Mouse (Mus musculus): ENCODE measurements at regions not wholly inside any gene's neighbourhood (a gene's known extent, or its start where the extent isn't known, plus 50 kb on each side); places are given as distances from the start of the nearest gene placed in this dataset.

DNA sequence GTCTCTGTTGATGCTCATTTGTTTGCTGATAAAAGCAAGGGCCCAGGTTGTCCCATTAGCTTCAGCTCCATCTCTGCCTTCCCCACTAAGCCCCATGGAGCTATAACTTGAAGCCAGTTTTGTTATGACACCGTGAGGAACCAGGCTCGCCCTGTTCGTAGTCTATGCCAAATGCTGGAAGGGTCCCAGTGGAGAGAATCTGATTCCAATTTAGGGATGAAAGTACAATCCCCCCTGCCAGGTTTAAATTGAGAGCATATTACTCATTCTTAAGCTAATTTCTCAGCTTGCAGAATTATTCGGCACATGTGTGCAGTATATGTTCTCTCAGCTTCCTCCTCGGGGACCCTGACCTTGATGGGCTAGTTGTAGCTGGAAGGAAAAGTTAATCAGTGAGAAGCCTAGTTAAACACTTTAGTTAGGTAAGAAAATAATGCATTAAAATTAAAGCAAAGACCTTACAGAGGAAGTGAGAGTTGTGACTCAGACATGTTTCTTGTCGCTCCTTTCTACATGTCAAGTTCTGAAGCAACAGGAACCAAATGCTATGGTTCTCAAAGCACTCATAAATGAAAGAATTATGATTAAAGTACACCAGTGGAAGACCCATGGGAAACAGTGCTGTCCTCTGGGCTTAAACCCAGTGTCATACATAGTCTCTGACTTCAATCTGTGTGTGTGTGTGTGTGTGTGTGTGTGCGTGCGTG, 295.2 kb downstream of the Rnd3 start:
- H3K4me3 ChIP-seq = no peak overlapping the region
- H3K4me2 ChIP-seq = no peak overlapping the region
- no peak overlapping the region for H3K9ac ChIP-seq
- H3K27ac ChIP-seq = 0 out of 2 replicates have a peak overlapping the region, but pooled peaks have one; percentile 27
- ATAC-seq (ENCODE audit: insufficient number of reproducible peaks, low FRiP score, low TSS enrichment, low read depth) = no peak
- peaks cover 12% of the 10 kb centered on the region; the same call in 1 of the 2 replicates for H3K4me1 ChIP-seq
- WGBS = 39% methylated on average over 8 of the region's 8 CpGs
- H3K9me3 ChIP-seq = no peaks in the 10 kb centered on the region
- no peaks in the 10 kb centered on the region for H3K27me3 ChIP-seq
- H3K36me3 ChIP-seq = no peaks in the 10 kb centered on the region

GRCm38 (mm10) chr2:50852413-50852919, 296.4 kb downstream of the Rnd3 start:
- ATAC-seq (ENCODE audit: insufficient number of reproducible peaks, low FRiP score, low TSS enrichment, low read depth) = no peak
- Histone ChIP-seq H3K27me3 (no peaks in the 10 kb centered on the region), H3K9me3 (no peaks in the 10 kb centered on the region), H3K9ac (no peak overlapping the region), H3K4me2 (no peak overlapping the region), H3K4me1 (peaks cover 12% of the 10 kb centered on the region; the same call in 1 of the 2 replicates), H3K4me3 (no peak overlapping the region), H3K36me3 (no peaks in the 10 kb centered on the region), H3K27ac (no peak overlapping the region)
- WGBS = 46% methylated on average over 2 of the region's 2 CpGs

DNA sequence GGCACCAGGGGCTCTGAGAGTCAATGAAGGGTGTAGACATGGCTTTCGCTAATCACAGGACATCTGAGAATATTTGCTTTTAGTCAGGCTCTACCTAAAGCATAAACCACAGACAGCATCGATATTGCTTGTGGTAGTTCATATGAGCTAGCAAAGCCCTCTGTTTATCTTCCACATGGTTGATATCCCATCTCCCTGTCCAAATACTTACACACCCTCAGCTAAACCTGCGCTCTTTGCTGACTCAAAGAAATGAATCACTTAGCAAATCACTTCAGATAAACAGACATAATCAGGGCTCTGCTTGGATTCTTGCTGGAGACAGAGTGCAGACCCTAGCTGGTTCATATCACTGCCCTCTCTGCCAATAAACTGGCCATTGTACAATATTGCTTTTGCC, 298.8 kb downstream of the Rnd3 start:
- H3K36me3 ChIP-seq = no peaks in the 10 kb centered on the region
- ATAC-seq (ENCODE audit: insufficient number of reproducible peaks, low FRiP score, low TSS enrichment, low read depth) = no peak
- 85% methylated on average over 3 of the region's 3 CpGs for WGBS
- no peaks in the 10 kb centered on the region for H3K9me3 ChIP-seq
- no peak overlapping the region for H3K27ac ChIP-seq
- H3K4me1 ChIP-seq = peaks cover 12% of the 10 kb centered on the region; the same call in 1 of the 2 replicates
- H3K9ac ChIP-seq = no peak overlapping the region
- no peak overlapping the region for H3K4me2 ChIP-seq
- H3K27me3 ChIP-seq = no peaks in the 10 kb centered on the region
- no peak overlapping the region for H3K4me3 ChIP-seq

GRCm38 (mm10) chr2:50841881-50842280, 307.0 kb downstream of the Rnd3 start:
- no peak overlapping the region for H3K27ac ChIP-seq
- no peaks in the 10 kb centered on the region for H3K36me3 ChIP-seq
- no peaks in the 10 kb centered on the region for H3K4me1 ChIP-seq
- no peaks in the 10 kb centered on the region for H3K9me3 ChIP-seq
- WGBS = 78% methylated on average over 2 of the region's 2 CpGs
- ATAC-seq (ENCODE audit: insufficient number of reproducible peaks, low FRiP score, low TSS enrichment, low read depth) = no peak
- no peak overlapping the region for H3K9ac ChIP-seq
- no peak overlapping the region for H3K4me3 ChIP-seq
- no peak overlapping the region for H3K4me2 ChIP-seq
- H3K27me3 ChIP-seq = no peaks in the 10 kb centered on the region

DNA sequence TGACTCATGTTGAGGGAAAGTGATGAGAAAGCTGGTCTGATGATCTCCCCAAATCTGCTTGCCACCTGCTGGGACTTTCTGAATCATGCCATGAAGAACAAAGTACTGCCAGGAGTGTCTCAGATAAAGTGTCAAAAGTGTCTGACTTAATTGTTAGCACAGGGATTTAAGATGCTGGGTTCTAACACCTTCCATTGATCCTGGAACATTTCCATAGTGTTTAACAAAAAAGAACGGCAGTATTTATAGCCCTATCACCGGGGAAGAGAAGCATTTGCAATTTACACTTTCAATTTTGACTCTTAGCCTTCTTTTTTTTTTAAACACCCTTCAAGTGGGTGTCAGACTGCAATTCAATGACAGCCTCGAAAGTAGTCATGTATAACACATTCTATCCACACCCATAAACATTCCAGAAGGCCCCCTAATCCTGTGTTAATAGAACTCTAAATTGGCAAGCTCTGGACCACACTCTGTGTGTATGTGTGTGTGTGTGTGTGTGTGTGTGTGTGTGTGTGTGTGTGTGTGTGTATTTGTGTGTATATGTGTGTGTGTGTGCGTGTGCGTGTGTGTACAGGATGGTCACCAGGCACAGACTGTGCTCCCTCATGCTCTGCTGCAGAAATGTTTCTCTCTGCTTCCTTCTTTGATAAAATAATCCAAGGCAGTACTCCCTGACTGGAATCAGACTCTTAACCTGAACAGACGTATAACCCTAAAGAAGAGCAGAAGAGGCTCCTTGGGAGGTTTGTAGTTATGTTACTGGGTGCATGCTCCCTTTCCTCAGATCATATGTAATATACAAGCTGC, 313.2 kb downstream of the Rnd3 start:
- WGBS = 43% methylated on average over 6 of the region's 6 CpGs
- no peak overlapping the region for H3K4me2 ChIP-seq
- H3K36me3 ChIP-seq = no peaks in the 10 kb centered on the region
- H3K27me3 ChIP-seq = no peaks in the 10 kb centered on the region
- H3K4me1 ChIP-seq = no peaks in the 10 kb centered on the region; the same call in 1 of the 2 replicates
- no peaks in the 10 kb centered on the region for H3K9me3 ChIP-seq
- H3K9ac ChIP-seq = no peak overlapping the region
- H3K27ac ChIP-seq = no peak overlapping the region
- H3K4me3 ChIP-seq = no peak overlapping the region
- ATAC-seq (ENCODE audit: insufficient number of reproducible peaks, low FRiP score, low TSS enrichment, low read depth) = no peak

GRCm38 (mm10) chr2:50833791-50834190, 315.1 kb downstream of the Rnd3 start:
- WGBS = 89% methylated on average over 5 of the region's 5 CpGs
- Histone ChIP-seq H3K27me3 (no peaks in the 10 kb centered on the region), H3K4me2 (no peak overlapping the region), H3K9me3 (no peaks in the 10 kb centered on the region), H3K27ac (no peak overlapping the region), H3K36me3 (no peaks in the 10 kb centered on the region), H3K4me1 (no peaks in the 10 kb centered on the region; the same call in 1 of the 2 replicates), H3K4me3 (no peak overlapping the region), H3K9ac (no peak overlapping the region)
- ATAC-seq (ENCODE audit: insufficient number of reproducible peaks, low FRiP score, low TSS enrichment, low read depth) = no peak

DNA sequence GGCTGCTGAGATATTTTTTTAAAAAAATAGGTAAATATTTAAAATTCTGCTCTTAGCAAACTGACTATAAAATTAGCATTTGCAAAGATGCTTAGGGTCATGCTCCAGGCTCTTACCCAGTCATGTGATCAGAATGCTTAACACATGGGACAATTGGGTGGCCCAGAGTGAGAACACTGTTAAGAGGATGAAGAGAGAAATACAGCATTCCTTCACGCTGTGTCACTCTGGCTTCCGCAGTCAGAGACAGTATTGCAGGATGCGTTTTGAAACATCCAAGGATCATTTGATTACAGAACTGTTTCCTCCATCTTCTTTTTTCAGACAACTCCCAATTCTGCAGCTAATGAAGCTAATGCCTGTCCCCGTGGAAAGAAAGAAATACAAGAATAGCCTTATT, 316.4 kb downstream of the Rnd3 start:
- Histone ChIP-seq H3K4me3 (no peak overlapping the region), H3K27ac (no peak overlapping the region)
- 80% methylated on average over 4 of the region's 4 CpGs for WGBS

GRCm38 (mm10) chr2:50830056-50830720, 318.7 kb downstream of the Rnd3 start:
- no peak for ATAC-seq (ENCODE audit: insufficient number of reproducible peaks, low FRiP score, low TSS enrichment, low read depth)
- Histone ChIP-seq H3K9me3 (no peaks in the 10 kb centered on the region), H3K27me3 (no peaks in the 10 kb centered on the region), H3K9ac (no peak overlapping the region), H3K4me1 (peaks cover 3% of the 10 kb centered on the region; the same call in 1 of the 2 replicates), H3K27ac (no peak overlapping the region), H3K36me3 (no peaks in the 10 kb centered on the region), H3K4me2 (no peak overlapping the region), H3K4me3 (no peak overlapping the region)
- WGBS = 71% methylated on average over 5 of the region's 5 CpGs

More for the DNA sequence above, 316.4 kb downstream of the Rnd3 start:
- Histone ChIP-seq H3K4me2 (no peak overlapping the region), H3K4me1 (no peaks in the 10 kb centered on the region; the same call in 1 of the 2 replicates), H3K36me3 (no peaks in the 10 kb centered on the region), H3K9ac (no peak overlapping the region), H3K27me3 (no peaks in the 10 kb centered on the region), H3K9me3 (no peaks in the 10 kb centered on the region)
- no peak for ATAC-seq (ENCODE audit: insufficient number of reproducible peaks, low FRiP score, low TSS enrichment, low read depth)

- no peak overlapping the region for H3K27ac ChIP-seq
- no peaks in the 10 kb centered on the region for H3K36me3 ChIP-seq
- no peaks in the 10 kb centered on the region for H3K27me3 ChIP-seq
- H3K4me3 ChIP-seq = no peak overlapping the region
- H3K9me3 ChIP-seq = no peaks in the 10 kb centered on the region
- ATAC-seq (ENCODE audit: insufficient number of reproducible peaks, low FRiP score, low TSS enrichment, low read depth) = no peak
- H3K4me2 ChIP-seq = no peak overlapping the region
- H3K9ac ChIP-seq = no peak overlapping the region
- H3K4me1 ChIP-seq = 0 out of 2 replicates have a peak, but pooled peaks cover 3% of the 10 kb centered on the region
- WGBS = 55% methylated on average over 5 of the region's 5 CpGs
Measured at GRCm38 (mm10) chr2:50827097-50827496, 321.8 kb downstream of the Rnd3 start.

DNA sequence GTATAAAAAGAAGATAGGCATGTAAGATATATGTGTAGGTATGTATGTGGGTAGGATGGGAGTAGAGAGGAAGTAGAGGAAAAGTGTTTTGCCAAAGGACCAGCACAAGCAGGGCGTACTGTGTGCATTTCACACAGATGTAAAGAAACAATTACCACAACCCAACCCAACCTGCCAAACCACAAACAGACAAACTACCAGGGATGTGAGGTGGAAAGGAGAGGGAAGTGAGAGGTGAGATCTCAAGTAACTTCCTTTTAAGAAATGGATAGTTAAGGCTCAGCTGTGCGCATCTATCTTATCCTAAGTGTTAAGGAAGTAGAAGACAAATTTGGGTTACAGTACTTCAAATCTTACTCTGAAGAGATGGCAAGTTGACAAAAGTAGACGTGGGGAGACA, 322.4 kb downstream of the Rnd3 start:
- Histone ChIP-seq H3K27me3 (no peaks in the 10 kb centered on the region), H3K27ac (no peak overlapping the region), H3K4me3 (no peak overlapping the region), H3K36me3 (no peaks in the 10 kb centered on the region), H3K9me3 (no peaks in the 10 kb centered on the region), H3K4me1 (0 out of 2 replicates have a peak, but pooled peaks cover 3% of the 10 kb centered on the region), H3K4me2 (no peak overlapping the region), H3K9ac (no peak overlapping the region)
- 73% methylated on average over 3 of the region's 3 CpGs for WGBS
- no peak for ATAC-seq (ENCODE audit: insufficient number of reproducible peaks, low FRiP score, low TSS enrichment, low read depth)

DNA sequence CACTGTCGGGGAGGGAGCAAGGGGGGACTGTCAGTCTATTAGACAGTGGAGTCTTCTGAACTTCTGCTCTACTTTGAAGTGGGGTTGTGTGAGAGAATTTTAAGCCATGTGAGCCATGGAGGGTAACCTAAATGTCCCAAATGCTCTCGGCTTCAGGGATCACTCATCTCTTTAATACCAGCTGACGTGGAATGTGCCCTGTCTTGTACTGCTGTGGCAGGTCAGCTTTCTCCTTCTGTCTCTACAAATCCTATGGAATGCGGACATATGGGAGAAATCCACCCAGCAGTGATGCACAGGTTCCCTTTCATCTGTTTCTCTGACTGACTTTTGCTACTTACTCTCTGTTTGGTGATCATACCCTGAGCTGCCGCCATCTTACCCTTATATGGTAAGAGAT, 323.3 kb downstream of the Rnd3 start:
- no peak for ATAC-seq (ENCODE audit: insufficient number of reproducible peaks, low FRiP score, low TSS enrichment, low read depth)
- Histone ChIP-seq H3K9me3 (no peaks in the 10 kb centered on the region), H3K9ac (no peak overlapping the region), H3K4me1 (0 out of 2 replicates have a peak, but pooled peaks cover 3% of the 10 kb centered on the region), H3K36me3 (no peaks in the 10 kb centered on the region), H3K27me3 (no peaks in the 10 kb centered on the region), H3K4me2 (no peak overlapping the region), H3K4me3 (no peak overlapping the region), H3K27ac (no peak overlapping the region)
- WGBS = 81% methylated on average over 5 of the region's 5 CpGs

Data from limb, embryonic 15.5 days (tissue).